Mouse (Mus musculus): ENCODE results near the gene Tbc1d16.

The Tbc1d16 gene

DNA sequence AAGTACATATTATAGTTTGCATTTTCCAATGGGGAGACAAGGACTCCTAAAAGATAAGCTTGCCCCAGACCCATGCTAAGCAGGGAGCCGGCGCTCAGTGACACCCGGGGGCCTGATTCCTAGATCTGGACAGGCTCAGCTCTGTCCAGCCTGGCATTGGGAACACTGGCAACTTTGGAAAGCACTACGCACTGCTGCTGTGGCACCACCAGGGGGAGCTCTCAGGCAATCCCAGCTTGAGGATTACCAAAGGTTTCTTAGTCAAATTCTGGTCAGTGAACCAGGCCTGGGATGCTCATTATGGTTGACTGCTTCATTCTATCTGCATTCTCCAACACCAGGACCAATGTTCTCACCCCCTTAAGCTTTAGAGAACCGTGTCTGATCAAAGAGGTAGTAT is 21.7 kb downstream of the Tbc1d16 start:
- peak; percentile 67 for DNase-seq

DNA sequence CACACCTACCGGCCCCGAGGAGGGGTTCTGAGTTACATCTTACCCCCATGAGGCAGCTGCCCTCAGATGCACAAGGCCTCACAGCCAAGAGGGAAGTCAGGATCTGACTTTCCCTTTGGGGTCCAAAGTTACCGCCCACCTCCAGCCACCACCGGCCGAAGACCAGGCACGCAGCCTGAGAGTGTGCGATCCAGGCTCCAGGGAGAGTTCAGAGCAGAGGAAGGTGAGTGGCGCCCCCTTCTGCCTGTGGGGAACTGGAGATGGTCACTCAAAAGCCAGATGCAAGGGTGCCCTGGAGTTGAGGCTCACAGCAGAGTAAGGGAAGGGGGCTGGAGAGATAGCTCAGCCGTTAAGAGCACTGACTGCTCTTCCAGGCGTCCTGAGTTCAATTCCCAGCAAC is 22.6 kb downstream of the Tbc1d16 start:
- no peak for DNase-seq

DNA sequence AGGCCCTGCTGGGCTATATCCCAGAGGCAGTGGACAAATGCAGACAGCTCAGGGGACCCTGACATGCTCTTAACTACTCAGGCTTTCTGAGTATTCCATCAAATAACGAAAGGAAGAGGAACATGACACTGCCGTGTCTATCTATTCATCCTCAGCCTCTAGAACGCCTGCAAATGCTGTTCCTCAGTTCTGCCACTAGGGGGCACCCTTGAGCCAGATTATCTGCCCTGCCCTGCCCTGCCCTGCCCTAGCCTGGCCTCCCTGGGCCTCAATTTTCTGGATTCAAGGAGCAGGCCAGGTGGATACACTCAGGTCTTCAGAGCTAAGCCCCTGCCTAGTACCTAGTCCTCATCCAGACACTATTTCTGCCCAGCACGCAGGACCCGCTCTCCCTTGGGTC is 24.9 kb downstream of the Tbc1d16 start:
- DNase-seq = no peak

DNA sequence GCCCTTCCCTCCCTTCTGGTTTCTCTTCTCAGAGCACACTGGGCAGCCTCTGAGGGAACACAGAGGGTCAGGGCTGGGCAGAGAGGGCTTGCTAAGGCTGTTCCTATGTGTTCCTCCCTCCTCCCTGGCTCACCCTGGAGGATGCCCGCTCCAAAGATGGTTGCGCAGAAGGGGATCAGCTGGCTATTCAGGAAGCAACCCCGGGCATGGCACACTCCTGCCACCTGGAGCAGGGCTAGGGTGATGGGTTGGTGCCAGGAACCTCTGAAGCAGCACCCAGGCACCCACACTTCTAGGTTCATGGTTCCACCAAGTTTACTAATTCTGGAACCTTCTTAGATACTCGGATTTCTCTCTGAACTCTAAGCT is 29.1 kb downstream of the Tbc1d16 start:
- no peak for DNase-seq

DNA sequence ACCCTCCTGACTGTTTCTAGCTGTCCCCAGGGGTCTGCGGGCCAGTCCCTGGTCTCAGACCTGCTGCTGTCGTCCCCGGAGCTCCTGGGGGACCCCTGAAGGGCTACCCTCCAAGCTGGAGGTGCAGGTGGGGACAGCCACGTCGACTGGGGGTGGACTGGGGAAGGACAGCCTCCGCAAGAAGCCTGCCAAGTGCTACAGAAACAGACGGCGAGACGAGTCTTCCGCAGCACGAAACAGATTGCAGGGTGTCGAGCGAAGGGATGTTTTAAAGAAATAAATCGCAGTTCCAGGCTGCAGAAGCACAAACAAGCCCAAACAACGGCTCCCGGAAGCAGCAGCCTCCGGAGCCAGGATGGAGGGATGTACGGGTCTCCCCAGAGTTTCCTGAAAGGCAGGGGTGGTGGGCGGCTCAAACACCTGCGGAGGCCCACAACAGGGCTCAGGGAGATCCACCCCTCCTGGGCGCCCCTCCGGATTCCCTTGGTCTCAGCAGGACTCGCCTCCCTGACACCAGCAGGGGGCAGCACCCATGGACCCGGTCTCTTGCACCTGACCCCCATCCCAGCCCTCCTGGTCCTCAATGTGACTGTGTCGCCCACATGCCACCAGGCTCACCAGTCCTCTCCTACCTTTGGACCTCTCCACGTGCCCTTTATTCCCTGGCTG is 29.6 kb downstream of the Tbc1d16 start:
- DNase-seq = no peak

DNA sequence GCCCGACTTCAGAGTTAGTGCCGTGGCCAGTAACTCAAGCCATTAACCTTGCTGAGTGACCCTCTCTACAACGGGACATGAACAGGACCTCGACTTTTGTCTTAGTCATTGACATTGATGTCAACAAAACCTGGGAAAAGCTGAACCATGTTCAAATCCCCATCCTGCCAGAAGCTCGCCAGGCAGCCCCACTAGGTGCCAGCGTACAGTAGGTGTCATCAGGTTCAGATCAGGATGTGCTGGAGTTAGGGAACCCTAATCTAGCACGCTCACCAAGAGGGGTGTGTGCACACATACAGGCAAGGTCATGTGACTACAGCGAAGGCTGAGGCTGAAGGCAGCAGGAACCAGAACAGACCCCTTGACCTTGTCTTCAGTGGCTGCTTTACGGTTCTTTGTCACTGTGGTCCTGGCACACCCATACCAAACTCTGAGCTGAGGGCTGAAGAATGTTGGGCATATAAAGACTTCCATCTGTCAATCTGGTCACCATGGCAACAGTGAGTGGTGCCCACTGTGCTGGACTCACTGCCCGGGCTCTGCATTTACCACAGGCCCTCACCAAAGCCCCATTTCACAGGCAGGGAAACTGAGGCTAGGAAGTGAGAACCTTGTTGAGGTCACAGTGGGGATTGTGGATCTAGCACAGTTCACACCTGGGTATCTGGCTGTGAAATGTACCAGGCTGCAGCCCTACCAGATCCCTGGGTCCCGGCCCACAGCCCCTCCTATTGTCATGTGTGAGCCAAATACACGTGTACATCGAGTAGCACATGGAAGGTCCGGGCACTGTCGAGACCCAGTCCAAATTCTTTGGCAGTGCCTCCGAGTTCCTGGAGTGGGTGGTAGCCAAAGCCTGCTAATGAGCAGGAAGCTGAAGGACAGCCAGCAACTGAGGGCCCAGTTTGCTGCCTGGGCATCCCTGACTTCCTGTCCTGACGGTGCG is 30.4 kb downstream of the Tbc1d16 start:
- DNase-seq = no peak

DNA sequence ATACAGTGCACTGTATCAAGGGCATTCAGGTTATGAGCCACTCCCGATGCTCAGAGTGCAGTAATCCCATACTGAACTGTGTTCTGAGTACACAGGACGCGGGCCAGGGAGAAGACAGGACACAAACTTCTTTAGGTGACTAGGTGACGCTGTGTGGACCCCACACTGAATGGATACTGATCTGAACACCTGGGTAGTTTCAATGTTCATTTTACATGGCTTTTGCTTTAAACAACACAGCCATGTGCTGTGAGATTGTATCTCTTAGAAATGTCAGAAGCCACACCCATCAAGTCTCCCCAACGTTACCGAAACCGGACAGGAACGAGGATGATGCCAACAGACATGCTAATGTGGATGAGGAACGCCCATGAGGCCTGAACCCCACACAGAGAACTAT is 35.7 kb downstream of the Tbc1d16 start:
- no peak for DNase-seq

DNA sequence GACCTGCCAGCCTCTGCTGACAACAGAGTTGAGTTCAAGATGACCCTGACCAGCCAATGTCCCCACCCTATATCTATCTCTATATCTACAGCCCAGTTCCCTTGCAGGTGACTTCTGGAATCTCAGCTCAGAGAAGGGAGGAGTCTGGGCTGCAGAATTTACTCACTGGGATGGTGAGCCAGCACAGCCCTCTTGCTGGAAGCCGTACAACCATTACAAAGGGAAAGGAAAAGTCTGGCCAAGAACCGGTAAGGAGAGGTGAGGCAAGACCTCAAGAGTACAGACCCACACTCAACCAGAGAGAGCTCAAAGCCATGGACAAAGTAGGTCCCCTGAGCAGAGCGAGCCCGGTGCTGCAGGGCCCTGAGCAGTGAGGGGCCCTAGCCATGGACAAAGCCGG is 36.1 kb downstream of the Tbc1d16 start:
- no peak for DNase-seq

DNA sequence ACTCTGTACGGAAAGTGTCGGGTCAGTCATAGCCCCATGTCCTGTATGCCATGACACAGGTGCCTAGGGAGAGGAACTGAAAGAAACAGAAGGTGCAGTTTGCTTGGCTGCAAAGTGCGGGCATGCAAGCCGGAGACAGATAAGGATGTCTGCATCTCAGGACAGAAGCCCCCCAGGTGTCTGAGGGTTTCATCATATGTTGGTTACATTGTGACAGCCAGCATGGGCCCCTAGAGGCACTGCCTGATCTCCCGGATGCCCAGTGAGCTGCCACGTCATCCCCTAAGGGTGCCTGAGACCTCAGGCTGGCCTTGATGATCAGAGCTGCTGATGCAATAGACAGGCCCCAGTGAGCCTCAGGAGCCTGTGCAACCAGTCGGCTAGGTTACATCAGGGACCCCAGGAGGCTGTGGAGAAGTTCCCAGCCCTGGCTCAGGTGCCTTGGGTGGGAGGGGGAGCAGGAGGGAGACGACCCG is 36.7 kb downstream of the Tbc1d16 start:
- no peak for DNase-seq

DNA sequence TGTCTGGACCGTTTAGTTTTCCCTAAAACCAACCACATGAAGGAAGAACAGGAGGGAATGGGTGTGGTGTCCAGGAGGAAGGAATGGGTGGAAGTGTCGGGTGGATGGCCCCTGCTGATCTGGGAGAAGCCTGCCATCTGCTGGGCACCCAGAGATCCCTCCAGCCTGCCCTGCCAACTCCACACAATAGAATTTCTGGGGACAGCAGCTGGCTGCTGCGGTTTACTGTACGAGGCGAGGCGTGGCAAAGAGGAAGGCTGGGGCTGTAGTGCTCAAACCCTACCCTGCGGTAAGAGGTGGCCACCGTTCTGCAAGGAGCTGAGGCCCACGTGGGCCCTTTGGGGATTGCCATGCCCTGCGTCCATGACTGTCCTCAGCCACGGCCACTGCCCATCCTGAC is 37.8 kb downstream of the Tbc1d16 start:
- peak; percentile 79 for DNase-seq

DNA sequence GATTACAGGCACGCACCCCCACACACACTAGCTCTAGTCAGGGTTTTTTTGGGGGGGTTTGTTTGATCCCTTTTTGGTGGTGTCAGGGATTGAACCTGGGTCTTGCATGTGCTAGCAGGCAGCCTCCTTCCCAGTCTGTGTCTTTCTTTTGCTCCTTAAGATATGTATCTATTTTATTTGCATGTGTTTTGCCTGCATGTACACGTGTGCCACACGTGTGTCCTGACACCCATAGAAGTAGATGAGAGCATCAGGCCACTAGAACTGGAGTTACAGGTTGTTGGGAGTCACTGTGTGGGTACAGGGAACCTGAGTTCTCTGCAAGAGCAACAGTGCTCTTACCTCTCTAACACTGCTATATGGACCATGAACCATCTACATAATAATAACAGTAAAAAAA is 39.0 kb downstream of the Tbc1d16 start:
- no peak for DNase-seq

DNA sequence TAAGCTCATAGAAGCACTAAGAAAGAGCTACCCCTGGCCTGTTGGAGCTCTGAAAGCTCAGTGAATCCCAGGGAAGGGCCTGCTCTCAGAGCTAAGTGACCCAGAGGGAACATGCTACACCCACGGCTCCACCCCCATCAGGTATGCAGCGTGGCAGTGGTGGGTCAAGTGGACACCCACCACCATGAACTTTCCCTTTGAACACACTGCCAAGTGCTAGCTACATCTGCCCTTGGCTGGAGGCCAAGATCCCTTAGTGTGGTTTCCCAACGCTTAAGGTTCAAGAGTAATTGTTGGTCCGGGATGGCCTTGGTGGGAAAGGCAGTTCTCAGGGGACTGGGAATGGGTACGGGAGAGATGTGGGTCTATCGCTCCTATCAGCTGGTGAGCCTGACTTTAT is 39.9 kb downstream of the Tbc1d16 start:
- DNase-seq = no peak

DNA sequence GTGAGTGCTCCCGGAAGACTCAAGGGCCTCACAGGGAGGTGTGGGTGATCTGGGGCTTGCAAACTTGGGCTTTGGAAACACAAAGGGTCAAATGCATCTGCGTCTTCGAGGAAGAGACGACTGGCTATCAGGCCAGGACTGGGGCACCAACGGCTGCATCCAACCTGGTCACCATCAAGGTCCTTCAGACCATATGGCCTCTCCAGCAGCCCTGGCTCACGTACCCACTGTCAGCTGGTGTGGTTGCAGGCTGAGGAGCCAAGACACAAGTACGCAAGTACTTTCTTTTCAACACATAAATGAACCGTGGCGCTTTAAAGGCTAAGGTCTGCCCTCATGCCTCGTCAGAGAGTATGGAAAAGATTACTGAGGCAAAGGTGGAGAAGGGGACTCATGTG is 40.5 kb downstream of the Tbc1d16 start:
- DNase-seq = no peak

DNA sequence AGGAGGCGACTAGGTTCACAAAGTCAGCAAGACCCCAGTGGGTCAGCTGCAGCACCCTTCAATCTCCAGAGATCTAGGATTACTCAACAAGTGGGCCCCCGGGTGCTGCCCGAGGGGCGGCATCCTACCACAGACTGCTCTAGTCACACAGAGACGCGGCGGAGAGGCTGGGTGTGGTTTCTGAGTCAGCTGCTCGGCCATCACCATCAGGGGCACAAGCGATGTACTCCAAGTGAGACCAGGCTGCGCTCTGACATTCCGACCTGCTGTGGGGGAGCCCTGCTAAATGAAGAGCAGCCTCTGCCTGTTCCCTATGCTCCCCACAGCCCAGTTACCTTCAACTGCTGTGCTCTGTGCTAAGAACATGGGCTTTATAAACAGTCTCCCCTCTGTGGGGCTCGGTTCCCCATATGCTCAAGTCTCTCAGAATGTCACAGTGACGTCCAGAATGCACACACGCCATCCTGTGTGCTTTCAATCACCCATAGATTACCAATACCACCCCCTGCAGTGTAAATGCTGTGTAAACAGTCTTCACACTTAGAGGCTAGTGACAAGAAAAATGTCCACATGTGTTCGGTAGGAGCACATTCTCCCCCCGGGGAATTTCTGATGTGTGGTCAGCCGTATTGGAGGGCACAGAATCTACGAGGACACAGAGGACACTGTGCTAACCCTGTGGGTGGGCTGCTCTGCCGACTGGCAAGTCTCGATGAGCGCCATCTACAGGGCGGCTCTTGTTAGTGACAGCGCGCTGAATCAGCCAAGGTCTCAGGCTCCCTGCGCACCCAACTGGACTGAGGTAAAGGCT is 41.1 kb downstream of the Tbc1d16 start:
- DNase-seq = peak; percentile 90

DNA sequence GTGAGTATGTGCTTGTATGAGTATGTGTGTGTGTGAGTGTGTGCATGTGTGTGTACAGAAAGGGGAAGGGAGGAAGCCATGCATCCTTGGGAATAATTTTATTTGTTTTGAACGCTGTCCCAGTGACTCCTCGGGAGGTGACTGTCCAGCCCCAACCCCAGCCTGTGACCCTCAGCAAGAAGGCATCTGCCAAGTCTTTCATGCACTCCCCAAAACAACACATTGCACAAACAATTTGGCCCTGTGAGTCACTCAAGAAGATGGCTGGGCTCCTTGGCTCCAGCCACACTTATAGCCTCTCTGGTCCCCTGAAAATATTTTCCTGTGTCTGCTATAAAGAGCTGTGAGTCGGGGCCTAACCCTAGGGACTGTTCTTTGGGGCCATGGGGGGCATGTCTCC is 41.9 kb downstream of the Tbc1d16 start:
- DNase-seq = no peak

DNA sequence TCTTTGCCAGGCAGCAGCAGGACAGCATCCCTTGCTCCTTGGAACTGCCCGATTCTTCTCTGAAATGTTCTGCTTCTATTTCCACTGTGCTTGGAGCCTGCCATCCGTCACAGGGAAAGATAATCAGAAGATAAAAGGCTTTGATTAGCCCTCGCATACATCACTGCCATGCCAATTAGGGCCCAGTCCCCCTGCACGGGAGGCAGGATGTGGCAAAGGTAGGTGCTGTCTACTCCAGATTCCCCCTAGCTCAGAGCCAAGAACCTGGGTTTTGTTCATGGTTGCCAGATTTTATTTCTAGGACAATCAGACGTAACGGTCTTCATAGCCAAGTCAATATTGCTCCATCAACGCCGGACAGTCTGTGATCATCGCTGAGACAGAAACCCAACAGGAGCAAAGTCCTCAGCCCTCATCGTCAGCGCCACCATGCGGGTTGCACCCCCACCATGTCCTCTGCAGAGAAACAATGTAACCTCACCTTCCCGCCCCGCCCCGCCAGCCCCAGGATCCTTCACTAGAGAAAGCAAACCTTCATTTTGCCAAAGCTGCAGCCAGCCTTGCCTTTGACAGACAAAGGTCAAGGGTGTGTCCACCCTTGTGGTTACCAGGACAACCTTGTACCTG is 44.5 kb downstream of the Tbc1d16 start:
- DNase-seq = no peak

DNA sequence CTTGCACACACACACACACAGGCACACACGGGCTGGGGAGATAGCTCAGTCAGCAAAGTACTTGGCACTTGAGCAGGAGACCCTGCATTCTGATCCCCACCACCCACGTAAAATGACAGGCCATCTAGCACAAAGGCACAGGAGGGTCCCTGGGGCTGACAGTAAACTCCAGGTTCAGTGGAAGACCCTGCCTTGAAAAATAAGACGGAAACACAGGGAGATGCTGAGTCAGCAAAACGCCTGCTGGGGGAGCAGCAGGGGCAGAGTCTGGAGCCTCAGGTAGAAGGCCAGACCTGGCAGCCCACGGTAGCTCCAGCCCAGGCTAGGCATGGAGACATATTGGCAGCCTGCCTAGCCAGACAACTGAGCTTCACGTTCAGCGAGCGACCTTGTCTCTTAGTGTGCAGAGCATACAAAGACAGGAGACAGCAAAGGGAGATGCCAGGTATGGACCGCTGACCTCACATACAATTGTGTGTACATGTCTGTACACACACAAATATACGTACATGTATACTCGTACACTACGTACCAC is 46.4 kb downstream of the Tbc1d16 start:
- DNase-seq = no peak

DNA sequence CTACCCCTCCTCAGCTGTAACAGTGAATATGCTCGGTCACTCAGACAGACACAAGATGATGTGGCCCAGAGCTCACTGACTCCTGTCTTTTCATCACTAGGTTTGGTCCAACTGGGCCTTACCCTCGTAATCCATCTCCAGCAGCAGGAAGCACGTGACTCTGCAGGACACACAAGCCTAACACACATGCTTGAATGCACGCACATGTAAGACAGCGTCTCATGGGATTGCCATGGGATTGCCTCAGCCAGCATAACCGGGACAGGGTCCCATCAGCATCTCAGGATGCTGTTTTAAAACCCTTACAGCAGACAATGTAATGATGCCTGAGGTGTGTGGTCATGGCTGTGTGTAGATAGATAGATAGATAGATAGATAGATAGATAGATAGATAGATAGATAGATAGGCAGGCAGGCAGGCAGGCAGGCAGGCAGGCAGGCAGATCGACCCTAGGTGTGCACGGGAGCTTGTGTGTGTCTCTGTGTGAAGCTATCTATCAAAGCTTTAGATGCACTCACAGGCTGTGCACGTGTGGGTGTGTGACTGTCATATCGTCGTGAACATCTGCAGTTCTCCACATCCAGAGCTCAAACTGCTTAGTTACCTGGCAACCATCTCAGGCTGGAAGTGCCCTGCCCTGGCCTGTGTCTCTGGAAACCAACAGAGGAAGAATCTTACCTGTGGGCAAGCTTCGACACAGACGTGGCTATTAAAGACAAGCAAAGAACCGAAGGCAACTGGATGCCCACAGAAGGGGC is 47.3 kb downstream of the Tbc1d16 start:
- no peak for DNase-seq

DNA sequence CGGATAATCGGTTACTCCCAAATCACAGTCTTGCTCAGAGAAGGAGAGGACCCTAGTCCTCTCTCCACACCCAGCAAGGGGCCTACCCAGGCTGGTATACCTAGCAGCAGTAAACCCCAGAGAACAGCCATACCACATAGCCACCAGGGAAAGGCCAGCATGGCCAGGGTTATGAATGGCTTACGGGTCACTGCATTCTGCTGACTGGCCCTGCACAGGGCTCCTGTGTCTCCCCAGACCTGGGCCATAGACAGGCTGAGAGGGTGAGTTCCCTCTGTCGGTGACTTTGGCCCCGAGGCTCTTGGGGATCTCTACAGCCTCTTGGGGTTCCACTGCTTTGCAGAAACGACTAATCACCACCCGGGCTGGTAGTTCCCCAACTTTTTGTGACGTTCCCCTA is 50.0 kb downstream of the Tbc1d16 start:
- no peak for DNase-seq

DNA sequence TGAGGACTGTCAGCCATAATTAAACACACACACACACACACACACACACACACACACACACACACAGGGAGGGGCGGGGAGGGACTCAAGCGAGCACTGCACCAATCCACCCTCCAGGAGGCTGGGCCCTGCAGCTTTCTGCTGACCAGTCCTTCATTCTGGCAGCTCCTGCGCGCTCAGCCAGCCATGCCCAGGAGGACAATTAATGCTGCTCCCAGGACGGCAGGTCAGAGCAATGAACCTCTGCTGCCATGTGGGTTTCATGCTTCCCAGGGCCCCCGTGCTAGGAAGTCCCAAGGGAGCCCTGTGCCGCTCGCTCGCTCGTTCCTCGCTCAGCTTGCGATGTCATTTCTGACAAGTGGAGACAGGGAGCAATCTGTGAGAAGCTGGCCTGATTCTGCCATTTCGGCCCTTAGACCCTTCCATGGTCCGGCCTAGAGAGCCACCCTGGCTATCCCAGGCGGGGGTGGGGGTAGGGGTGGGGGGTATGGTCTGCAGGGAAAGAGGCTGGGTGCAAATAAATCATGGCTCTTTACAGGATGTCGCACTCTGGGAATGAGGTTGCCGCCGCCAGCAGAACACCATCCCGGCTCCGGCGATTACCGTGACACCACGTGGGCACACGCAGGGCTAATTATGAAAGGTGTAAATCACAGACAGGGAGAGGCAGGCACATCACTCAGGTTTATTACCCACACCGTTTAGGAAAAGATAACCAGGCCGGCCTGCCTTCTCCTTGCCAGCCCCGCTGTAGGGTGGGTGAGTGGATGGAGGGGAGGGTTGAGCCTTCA is 51.7 kb downstream of the Tbc1d16 start:
- peak; percentile 54 for DNase-seq

DNA sequence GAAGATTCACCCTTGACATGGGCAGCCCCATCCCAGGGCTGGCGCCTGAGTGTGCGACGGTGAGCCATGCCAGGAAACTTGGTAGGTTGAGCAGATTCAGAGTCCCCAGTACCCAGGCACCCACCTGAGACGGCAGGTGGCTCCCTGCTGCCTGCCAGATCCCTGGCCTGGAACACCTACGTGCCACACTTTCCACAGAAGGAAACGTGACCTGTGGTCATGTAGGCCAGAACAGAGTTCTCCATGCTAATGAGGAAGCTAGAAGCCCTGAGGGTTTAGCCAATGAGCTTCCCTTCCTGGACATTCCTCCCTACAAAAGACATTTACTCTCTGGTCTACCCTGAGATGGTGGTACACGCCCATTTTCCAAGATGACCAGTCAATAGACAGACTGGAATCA is 56.7 kb downstream of the Tbc1d16 start:
- DNase-seq = no peak
